Mouse (Mus musculus) embryonic facial prominence, embryonic 13.5 days (tissue): ENCODE results near the gene Fam206a. TPM values are rescaled to one million over a fixed set of nuclear protein-coding genes. Genes with fewer than 3 reads are reported as not detected.

ENCODE experiments used
- ATAC-seq: fragments of 200-750 bp; cut with Nextera tagmentation; 2 replicates; pipeline ENCODE4 v1.8.0; 2017; ENCODE audit warnings: low read depth; ENCODE audit not compliant: insufficient number of reproducible peaks, insufficient read depth, low FRiP score, low TSS enrichment
- H3K27ac ChIP-seq: fragments of 300-500 bp; sonication (generic); 2 replicates; pipeline ENCODE4 v1.5.1; 2015; ENCODE audit warnings: moderate library complexity, mild to moderate bottlenecking, inconsistent platforms
- H3K27me3 ChIP-seq: fragments of 300-500 bp; sonication (generic); 2 replicates; pipeline ENCODE4 v1.6.1; 2015; ENCODE audit warnings: mild to moderate bottlenecking, inconsistent platforms
- H3K36me3 ChIP-seq: fragments of 300-500 bp; sonication (generic); 2 replicates; pipeline ENCODE4 v1.6.1; 2015; ENCODE audit warnings: mild to moderate bottlenecking, inconsistent platforms
- H3K4me1 ChIP-seq: fragments of 300-500 bp; sonication (generic); 2 replicates; pipeline ENCODE4 v1.6.1; 2015; ENCODE audit warnings: inconsistent platforms
- H3K4me2 ChIP-seq: fragments of 300-500 bp; sonication (generic); 2 replicates; pipeline ENCODE4 v1.6.1; 2015; ENCODE audit warnings: moderate library complexity, mild to moderate bottlenecking, inconsistent platforms
- H3K4me3 ChIP-seq: fragments of 300-500 bp; sonication (generic); 2 replicates; pipeline ENCODE4 v1.5.1; 2015; ENCODE audit warnings: mild to moderate bottlenecking, inconsistent platforms
- H3K9ac ChIP-seq: fragments of 300-500 bp; sonication (generic); 2 replicates; pipeline ENCODE4 v1.6.1; 2015; ENCODE audit warnings: mild to moderate bottlenecking, inconsistent platforms
- H3K9me3 ChIP-seq: fragments of 300-500 bp; sonication (generic); 2 replicates; pipeline ENCODE4 v1.6.1; 2016; ENCODE audit warnings: inconsistent platforms
- WGBS: fragments of 180-500 bp; shearing (Covaris S2); methylation state at CpG from one replicate; pipeline ENCODE4 v1.1.7; 2015; ENCODE audit warnings: mixed read lengths; 5-methylcytosine and 5-hydroxymethylcytosine counted together
- polyA plus RNA-seq: library from polyadenylated mRNA; unstranded; fragments of >200 nt; fragmentation: Nextera tagmentation; extraction: Ambion mirVana; gene quantifications from 2 replicates; pipeline ENCODE4 v1.2.1, GENCODE M21; 2015

The Fam206a gene
- polyA plus RNA-seq: 20.7 and 21.2 TPM in 2 replicates

DNA sequence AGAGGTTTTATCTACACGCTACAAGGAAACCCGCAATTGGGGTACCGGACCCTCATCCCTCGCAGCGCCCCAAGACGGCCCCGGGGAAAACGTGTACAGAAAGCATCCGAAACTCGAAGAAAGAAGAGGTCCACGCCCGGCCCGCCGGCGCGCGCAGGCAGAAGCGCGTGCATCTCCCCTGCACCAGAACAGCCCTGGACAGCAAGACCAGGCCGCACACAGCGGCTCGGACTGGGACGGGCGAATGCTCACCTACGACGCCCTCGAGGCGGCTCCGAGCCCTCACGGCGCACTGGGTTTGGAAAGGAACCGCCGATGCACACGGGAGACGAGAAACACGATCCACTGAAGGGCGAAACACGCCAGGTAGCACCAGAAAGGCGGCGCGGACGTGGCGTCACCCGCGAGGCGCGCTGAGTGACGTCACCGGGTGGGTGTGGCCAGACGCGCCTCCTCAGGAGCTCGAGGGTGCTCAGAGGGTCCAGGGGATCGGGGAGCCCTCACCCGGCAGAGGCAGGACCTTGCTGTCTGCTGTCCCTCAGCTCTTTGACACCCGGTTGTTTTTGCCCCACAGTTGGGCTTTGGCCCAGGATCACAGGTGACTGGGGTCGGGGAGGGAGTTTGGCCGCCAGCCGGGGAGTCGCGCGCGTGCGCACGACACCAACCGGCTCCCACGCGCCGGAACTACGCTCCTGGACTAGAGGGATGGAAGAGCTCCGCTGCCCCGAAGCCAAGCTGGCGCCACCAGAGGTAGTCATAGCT is at the start of gene Fam206a, which contains the start of gene Elp1:
Gene Fam206a, plus strand, starts transcription at position 439 of the 762 bp plus-strand sequence.
Gene Elp1, minus strand, starts transcription at position 425 of the 762 bp plus-strand sequence.
- H3K4me3 ChIP-seq: peak within 1 kb of the TSS; percentile 94
- under 1% methylated on average over 72 of the region's 72 CpGs for WGBS
- peaks cover 53% of the 10 kb centered on the region for H3K36me3 ChIP-seq
- peak; percentile 93 for ATAC-seq
- peak within 1 kb of the TSS; percentile 84 for H3K4me2 ChIP-seq
- H3K4me1 ChIP-seq: peaks cover 26% of the 10 kb centered on the region
- no peaks in the 10 kb centered on the region for H3K9me3 ChIP-seq
- H3K9ac ChIP-seq: peak within 1 kb of the TSS; percentile 97
- peak within 1 kb of the TSS; percentile 80 for H3K27ac ChIP-seq
- H3K27me3 ChIP-seq: no peaks in the 10 kb centered on the region

DNA sequence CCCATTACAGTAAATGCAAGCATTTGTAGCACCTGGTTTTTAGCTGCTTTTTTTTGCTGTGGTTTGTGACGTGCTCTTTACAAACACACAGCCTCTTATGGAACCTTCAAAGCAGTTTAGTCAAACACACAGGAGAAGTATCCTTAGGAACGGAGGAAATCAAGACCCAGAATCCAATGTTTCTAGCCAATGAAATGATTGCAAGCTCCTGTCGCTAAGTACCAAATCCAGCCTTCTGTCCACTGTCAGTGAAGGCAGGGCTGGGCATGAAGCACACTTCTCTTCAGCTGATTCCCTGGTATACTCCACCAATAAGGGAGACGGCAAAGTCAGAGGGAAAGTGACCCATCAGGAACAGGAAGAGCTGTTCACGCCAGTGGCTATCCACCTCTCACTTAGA is 46.1 kb upstream of the Fam206a start:
- no peak overlapping the region for H3K27ac ChIP-seq
- no peaks in the 10 kb centered on the region for H3K27me3 ChIP-seq
- no peak overlapping the region for H3K4me3 ChIP-seq
- no peak overlapping the region for H3K9ac ChIP-seq
- WGBS: 93% methylated on average over 5 of the region's 5 CpGs
- no peaks in the 10 kb centered on the region for H3K9me3 ChIP-seq
- no peaks in the 10 kb centered on the region for H3K4me1 ChIP-seq
- ATAC-seq: no peak
- H3K4me2 ChIP-seq: no peak overlapping the region
- peaks cover 90% of the 10 kb centered on the region for H3K36me3 ChIP-seq

DNA sequence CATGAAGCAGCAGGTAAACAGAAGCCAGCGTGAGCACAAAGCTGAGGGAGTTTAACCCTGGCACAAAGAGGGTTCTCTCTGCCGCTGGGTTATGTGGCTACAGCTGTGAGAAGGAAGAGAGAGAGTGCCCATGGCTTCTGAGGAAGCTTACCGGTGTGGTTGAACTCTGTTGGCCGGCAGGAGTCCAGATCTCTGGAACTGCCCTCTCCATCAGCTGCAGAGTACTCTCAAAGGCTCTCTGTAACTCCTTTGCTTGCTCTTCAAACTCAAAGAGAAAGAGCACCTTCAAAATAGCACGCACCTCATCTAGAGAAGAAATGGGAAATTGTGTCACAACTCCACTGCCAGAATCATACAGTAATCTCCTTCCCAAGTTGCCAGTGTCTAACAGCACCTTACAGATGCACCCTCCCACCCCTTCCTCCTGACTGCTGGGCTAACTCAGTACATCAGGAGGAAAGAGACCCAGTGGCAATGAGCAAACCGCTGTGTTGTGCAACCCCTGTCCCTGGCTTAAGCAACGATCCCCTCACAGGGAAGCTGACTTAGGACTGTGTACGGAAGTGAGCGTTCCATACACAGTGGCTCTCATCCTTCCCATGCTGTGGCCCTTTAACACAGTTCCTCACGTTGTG is 45.1 kb upstream of the Fam206a start:
- ATAC-seq: no peak
- Histone ChIP-seq H3K27me3 (no peaks in the 10 kb centered on the region), H3K4me3 (no peak overlapping the region), H3K27ac (no peak overlapping the region), H3K4me1 (no peaks in the 10 kb centered on the region), H3K4me2 (no peak overlapping the region), H3K36me3 (peaks cover 90% of the 10 kb centered on the region), H3K9me3 (no peaks in the 10 kb centered on the region), H3K9ac (no peak overlapping the region)
- 89% methylated on average over 10 of the region's 10 CpGs for WGBS

DNA sequence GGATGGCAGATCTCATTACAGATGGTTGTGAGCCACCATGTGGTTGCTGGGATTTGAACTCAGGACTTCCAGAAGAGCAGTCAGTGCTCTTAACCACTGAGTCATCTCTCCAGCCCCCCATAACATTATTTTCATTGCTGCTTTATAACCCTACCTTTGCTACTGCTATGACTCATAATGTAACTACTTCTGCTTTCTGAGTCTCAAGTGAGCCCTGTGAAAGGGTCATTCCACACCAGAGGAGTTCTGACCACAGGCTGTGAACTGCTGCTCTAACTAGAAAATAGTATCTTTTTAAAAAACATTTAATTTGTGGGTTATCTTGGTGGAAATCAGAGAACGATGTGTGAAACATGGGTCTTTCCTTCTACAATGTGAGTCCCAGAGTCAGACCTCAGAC is 44.5 kb upstream of the Fam206a start:
- H3K9ac ChIP-seq: no peak overlapping the region
- ATAC-seq: no peak
- no peak overlapping the region for H3K4me3 ChIP-seq
- 96% methylated on average over 1 of the region's 1 CpGs for WGBS
- peaks cover 96% of the 10 kb centered on the region for H3K36me3 ChIP-seq
- H3K4me1 ChIP-seq: no peaks in the 10 kb centered on the region
- H3K4me2 ChIP-seq: no peak overlapping the region
- H3K27ac ChIP-seq: no peak overlapping the region
- H3K9me3 ChIP-seq: no peaks in the 10 kb centered on the region
- H3K27me3 ChIP-seq: no peaks in the 10 kb centered on the region

DNA sequence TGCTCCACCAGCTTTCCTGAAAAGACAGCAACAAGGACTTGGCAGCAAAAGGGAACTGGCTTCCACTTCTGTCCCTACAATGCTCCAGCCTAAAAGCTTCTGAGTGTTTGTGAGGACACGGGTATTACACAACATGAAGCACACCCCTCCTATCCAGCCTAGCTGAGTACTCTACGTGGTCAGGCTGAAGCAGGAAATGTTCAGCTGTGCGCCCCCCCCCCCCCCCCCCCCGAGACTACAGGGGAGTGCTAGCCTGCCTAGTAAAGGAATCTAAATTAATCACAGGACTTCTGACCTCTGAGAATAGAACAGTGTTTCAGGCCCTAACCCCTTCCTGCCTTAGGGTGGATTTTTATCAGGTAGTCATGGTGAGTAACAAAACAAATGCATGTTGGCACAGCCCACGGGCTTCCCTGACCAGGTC is 34.3 kb upstream of the Fam206a start:
- Histone ChIP-seq H3K27me3 (no peaks in the 10 kb centered on the region), H3K4me2 (no peak overlapping the region), H3K36me3 (peaks cover 94% of the 10 kb centered on the region), H3K4me3 (no peak overlapping the region), H3K9me3 (no peaks in the 10 kb centered on the region), H3K4me1 (no peaks in the 10 kb centered on the region), H3K27ac (no peak overlapping the region), H3K9ac (no peak overlapping the region)
- 67% methylated on average over 5 of the region's 5 CpGs for WGBS
- ATAC-seq: no peak

DNA sequence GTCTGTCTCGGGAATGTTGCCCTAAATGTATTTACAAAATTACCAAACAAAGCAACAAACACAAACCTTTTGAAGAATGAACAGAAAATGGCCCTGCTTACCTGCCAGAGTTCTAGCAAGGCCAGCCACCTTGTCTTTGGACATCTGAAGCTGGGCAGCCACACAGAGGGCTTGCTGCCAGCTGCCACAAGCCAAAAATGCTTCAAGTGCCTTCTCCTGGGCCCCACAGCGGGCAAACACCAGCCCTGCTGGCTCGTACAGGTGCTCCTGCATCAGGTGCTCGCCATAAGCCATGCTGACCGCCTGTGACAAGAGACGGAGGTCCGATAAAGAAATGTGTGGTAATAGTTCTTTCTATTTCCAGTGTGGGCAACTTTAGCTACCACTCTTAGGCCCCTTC is 33.2 kb upstream of the Fam206a start:
- Histone ChIP-seq H3K27ac (no peak overlapping the region), H3K9ac (no peak overlapping the region), H3K27me3 (no peaks in the 10 kb centered on the region), H3K9me3 (no peaks in the 10 kb centered on the region), H3K4me3 (no peak overlapping the region), H3K4me2 (no peak overlapping the region), H3K36me3 (peaks cover 95% of the 10 kb centered on the region), H3K4me1 (no peaks in the 10 kb centered on the region)
- no peak for ATAC-seq
- 94% methylated on average over 7 of the region's 7 CpGs for WGBS

DNA sequence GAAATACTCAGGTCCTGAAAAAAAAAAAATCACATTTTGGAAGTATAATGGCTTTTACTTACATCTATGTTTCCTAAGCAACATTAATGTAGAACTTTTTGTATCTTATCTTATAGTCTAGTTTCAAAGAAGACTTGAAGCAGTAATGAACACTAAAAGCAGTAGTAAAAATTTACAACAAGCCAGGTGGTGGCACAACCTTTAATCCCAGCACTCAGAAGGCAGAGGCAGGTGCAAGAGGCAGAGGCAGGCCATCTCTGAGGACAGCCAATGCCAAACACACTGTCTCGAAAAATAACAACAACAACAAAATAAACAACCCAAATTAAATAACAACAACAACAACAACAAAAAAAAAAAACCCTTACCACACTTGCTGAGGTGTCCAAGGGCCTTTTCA is 31.1 kb upstream of the Fam206a start:
- no peaks in the 10 kb centered on the region for H3K4me1 ChIP-seq
- no peak overlapping the region for H3K27ac ChIP-seq
- no peaks in the 10 kb centered on the region for H3K9me3 ChIP-seq
- H3K9ac ChIP-seq: no peak overlapping the region
- WGBS: 63% methylated on average over 1 of the region's 1 CpGs
- no peaks in the 10 kb centered on the region for H3K27me3 ChIP-seq
- ATAC-seq: no peak
- no peak overlapping the region for H3K4me3 ChIP-seq
- H3K36me3 ChIP-seq: peaks cover 89% of the 10 kb centered on the region
- no peak overlapping the region for H3K4me2 ChIP-seq

DNA sequence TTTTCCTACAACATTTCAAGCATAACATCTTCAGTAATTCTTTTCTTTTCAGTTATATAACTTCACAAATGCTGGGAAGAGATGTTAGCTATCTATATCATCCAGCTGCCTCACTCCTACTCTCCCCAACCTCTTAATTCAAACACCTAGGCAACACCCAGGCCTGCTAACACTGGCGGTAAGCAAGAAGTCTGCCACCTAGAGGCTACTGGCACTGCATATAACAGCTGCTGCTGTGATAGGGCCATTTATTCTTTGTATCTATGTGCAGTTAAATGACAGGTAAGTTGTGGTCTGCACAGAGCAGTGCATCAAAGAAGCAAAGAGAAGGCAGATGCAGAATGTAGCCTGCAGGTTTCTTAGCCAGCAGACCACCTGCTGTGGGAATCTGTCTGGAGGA is 10.8 kb upstream of the Fam206a start:
- ATAC-seq: no peak
- no peaks in the 10 kb centered on the region for H3K9me3 ChIP-seq
- no peak overlapping the region for H3K4me2 ChIP-seq
- no peak overlapping the region for H3K4me3 ChIP-seq
- no peak overlapping the region for H3K27ac ChIP-seq
- 39% methylated on average over 1 of the region's 1 CpGs for WGBS
- H3K36me3 ChIP-seq: peaks cover 90% of the 10 kb centered on the region
- H3K9ac ChIP-seq: no peak overlapping the region
- no peaks in the 10 kb centered on the region for H3K27me3 ChIP-seq
- H3K4me1 ChIP-seq: no peaks in the 10 kb centered on the region

DNA sequence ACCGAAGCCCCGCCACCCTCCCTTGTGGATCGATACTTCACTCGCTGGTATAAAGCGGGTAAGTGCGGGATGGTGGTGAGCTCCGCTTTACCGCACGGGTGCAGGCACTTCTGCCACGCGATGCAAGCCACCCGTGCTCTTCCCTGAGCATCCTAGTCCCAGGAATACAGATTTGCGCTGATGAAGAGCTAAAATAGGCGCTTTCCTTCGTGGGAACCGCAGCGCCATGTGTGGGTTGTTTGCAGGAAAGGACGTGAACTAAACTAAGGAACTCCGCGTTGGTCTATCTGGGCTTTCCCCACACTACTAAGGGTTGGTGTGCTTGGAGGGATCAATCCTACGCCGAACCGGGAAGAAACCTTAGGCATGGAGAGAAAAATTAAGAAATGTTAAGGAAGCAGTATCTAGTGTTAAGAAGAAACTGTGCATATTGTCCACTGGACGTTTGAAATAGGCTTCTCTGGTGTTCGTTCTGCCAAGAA is 565 bp downstream of the Fam206a start:
- ATAC-seq: no peak
- no peaks in the 10 kb centered on the region for H3K9me3 ChIP-seq
- 2% methylated on average over 25 of the region's 25 CpGs for WGBS

DNA sequence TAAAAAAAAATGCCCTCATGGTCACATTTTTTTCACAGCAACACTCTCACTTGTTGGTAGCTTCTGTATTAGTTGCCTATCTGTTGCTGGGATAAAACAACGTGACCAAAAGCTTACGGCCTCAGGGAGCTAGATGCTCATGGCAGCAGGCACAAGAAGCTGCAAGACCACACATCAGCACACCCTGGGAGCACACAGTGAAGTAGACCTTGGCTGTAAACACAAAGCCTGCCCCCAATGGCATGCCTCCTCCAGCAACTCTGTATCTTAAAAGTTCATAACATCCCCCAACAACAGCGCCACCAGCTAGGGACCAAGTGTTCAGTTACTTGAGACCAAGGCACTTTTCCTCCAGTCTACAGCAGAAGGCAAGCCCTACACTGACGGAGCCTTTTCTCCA is 6.9 kb downstream of the Fam206a start:
- ATAC-seq: no peak
- Histone ChIP-seq H3K4me3 (no peak overlapping the region), H3K27ac (no peak overlapping the region), H3K36me3 (peaks cover 51% of the 10 kb centered on the region), H3K4me2 (no peak overlapping the region), H3K27me3 (no peaks in the 10 kb centered on the region), H3K9ac (no peak overlapping the region), H3K9me3 (no peaks in the 10 kb centered on the region), H3K4me1 (peaks cover 2% of the 10 kb centered on the region; the same call in 1 of the 2 replicates)
- 81% methylated on average over 4 of the region's 4 CpGs for WGBS

More for the DNA sequence above, 565 bp downstream of the Fam206a start:
- Histone ChIP-seq H3K4me3 (peak overlapping the region; percentile 94), H3K36me3 (peaks cover 53% of the 10 kb centered on the region), H3K4me1 (peaks cover 26% of the 10 kb centered on the region), H3K27ac (peak overlapping the region; percentile 80), H3K27me3 (no peaks in the 10 kb centered on the region), H3K4me2 (peak overlapping the region; percentile 84), H3K9ac (peak overlapping the region; percentile 97)

DNA sequence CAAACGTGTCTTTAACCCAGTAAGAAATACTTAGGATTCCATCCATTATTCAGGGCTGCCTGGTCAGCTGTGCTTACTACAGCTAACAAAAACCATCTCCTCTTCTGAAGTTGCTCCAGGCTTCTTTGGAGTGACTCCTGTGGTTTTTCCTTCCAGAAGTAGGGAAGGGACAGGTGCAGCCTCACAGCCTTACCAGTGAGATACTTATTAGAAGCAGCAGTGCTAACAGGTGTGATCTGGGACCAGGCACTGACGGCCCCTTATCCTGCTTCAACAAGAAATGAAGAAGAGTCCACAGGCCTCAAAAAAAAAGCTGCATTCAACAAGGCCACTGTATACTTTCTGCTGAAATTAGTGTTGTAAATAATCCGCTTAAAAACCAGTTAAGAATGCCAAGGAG is 9.5 kb downstream of the Fam206a start:
- Histone ChIP-seq H3K9ac (no peak overlapping the region), H3K27ac (no peak overlapping the region), H3K4me1 (no peaks in the 10 kb centered on the region), H3K36me3 (peaks cover 35% of the 10 kb centered on the region), H3K4me2 (no peak overlapping the region), H3K9me3 (no peaks in the 10 kb centered on the region), H3K4me3 (no peak overlapping the region), H3K27me3 (no peaks in the 10 kb centered on the region)
- ATAC-seq: no peak
- 58% methylated on average over 3 of the region's 3 CpGs for WGBS

DNA sequence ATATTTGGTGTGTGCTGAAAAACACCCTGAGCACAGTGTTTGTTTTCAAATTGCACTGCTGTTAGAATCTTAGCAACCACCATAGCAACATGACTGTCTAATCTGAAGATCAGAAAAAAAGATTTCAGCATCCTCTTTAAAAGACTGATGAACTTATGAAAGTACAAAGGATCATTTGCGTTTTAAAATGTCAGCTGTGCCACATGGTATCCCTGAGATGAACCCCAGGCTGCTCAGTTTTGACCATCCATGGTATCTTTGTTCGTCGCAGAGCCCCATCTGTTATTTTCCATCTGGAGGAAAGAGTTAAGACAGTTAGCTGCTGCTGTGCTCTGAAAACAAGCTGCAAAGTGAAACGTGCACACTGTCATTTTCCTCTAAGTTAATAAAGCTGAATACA is 10.0 kb downstream of the Fam206a start:
- no peak overlapping the region for H3K9ac ChIP-seq
- no peaks in the 10 kb centered on the region for H3K27me3 ChIP-seq
- 81% methylated on average over 4 of the region's 4 CpGs for WGBS
- no peak overlapping the region for H3K4me3 ChIP-seq
- peaks cover 31% of the 10 kb centered on the region for H3K36me3 ChIP-seq
- H3K4me1 ChIP-seq: no peaks in the 10 kb centered on the region
- no peak for ATAC-seq
- no peaks in the 10 kb centered on the region for H3K9me3 ChIP-seq
- no peak overlapping the region for H3K27ac ChIP-seq
- H3K4me2 ChIP-seq: no peak overlapping the region
